Mouse (Mus musculus): ENCODE measurements around the gene Cmpk1. TPM values are rescaled to one million over a fixed set of nuclear protein-coding genes. Genes with fewer than 3 reads are reported as not detected.

The Cmpk1 gene
- polyA plus RNA-seq (2014; fragmentation: Nextera tagmentation; extraction: Ambion mirVana), result 98.0 and 98.9 TPM in 2 replicates

DNA sequence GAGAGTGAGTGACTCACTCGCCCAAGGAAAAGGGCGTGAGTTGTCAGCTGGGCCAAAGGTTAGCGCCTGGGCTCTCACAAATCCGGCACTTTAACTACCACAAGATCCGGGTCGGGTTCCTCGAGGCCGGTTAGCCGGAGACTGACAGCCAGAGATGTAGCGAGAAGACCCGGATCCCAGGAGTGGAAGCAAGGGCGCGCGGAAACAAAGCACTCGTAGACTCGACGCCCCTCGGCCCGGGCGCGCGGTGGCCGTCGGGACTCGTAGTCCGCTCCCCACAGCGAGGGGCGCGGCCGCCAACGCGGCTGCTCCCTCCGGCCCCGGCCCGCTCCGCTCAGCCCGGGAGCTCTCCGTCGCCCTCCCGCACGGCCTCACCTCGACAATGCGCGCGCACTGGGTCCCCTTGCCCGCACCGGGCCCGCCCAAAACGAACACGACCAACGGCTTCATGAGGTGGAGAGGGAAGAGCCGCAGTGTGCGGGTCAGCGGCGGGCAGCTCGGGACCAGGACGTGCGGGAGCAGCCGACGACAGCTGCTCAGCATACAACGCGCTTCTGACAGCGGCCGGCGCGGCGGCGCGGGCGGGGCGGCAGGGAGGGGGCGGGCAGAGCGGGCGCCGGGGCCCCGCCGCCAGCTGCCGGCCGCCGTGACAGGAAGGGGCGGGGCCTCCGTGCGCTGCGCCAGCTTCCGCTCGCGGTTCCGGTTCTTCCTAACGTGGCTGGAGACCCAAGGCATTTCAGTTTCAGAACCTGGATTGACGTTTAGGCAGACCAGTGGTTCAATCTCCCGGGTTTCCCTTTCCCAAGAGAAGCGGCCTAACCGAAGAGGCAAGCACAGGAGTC lies at the start of gene Cmpk1:
TSS of gene Cmpk1 (minus strand) at position 651 of the 842 bp plus-strand sequence.
- Histone ChIP-seq H3K4me1 (replicated peaks; ENCODE audit: control insufficient read depth, insufficient read depth, low read length) (peaks cover 4% of the 10 kb centered on the region), H3K36me3 (ENCODE audit: control insufficient read depth, insufficient read depth, low read length) (no peaks in the 10 kb centered on the region), H3K27me3 (replicated peaks; ENCODE audit: control insufficient read depth, insufficient read depth, low read length) (no peaks in the 10 kb centered on the region), H3K27ac (ENCODE audit: low read depth) (peak within 1 kb of the TSS; percentile 100), H3K4me3 (ENCODE audit: low read depth, low read length) (peak within 1 kb of the TSS; percentile 77), H3K9ac (ENCODE audit: low read length) (peak within 1 kb of the TSS; percentile 94), H3K4me2 (ENCODE audit: low read length) (peak within 1 kb of the TSS; percentile 95), H3K9me3 (ENCODE audit: control insufficient read depth, low read length) (no peaks in the 10 kb centered on the region)
- under 1% methylated on average over 84 of the region's 93 CpGs for WGBS
- ATAC-seq (replicated peaks; ENCODE audit: low FRiP score, low TSS enrichment, low read depth), result peak; percentile 96
- peak; percentile 90 for DNase-seq (ENCODE audit: low spot score)

DNA sequence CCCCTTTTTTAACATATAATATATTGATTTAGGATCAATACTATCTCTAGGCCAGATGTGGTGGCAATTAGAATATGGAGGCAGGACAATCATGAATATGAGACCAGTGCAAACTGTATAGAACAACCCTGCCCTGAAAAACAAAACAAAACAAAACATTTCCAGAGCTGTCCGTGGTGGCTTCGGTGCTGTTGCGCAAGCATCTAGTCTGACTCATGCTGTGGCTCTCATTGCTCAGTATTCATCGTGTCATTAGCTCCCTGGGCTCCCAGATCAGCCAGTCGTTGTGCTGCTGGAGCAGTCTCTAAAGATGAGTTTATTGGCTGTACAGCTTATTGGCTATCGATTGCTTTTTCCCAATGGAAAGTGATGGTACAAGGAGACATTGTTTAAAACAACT lies 48.0 kb upstream of the Cmpk1 start:
- 82% methylated on average over 6 of the region's 6 CpGs for WGBS

GRCm38 (mm10) chr4:115019997-115020396 lies 33.0 kb upstream of the Cmpk1 start:
- H3K27ac ChIP-seq (ENCODE audit: low read depth), result no peak overlapping the region
- peaks cover 86% of the 10 kb centered on the region for H3K36me3 ChIP-seq (ENCODE audit: control insufficient read depth, insufficient read depth, low read length)
- no peaks in the 10 kb centered on the region for H3K27me3 ChIP-seq (replicated peaks; ENCODE audit: control insufficient read depth, insufficient read depth, low read length)
- no peak overlapping the region for H3K4me3 ChIP-seq (ENCODE audit: low read depth, low read length)
- no peaks in the 10 kb centered on the region for H3K4me1 ChIP-seq (replicated peaks; ENCODE audit: control insufficient read depth, insufficient read depth, low read length)
- 92% methylated on average over 3 of the region's 3 CpGs for WGBS
- H3K4me2 ChIP-seq (ENCODE audit: low read length), result no peak overlapping the region
- DNase-seq (ENCODE audit: low spot score) (no peak), ATAC-seq (replicated peaks; ENCODE audit: low FRiP score, low TSS enrichment, low read depth) (no peak)
- H3K9ac ChIP-seq (ENCODE audit: low read length), result no peak overlapping the region
- no peaks in the 10 kb centered on the region for H3K9me3 ChIP-seq (ENCODE audit: control insufficient read depth, low read length)

More for the DNA sequence above, 48.0 kb upstream of the Cmpk1 start:
- Histone ChIP-seq H3K4me3 (ENCODE audit: low read depth, low read length) (no peak overlapping the region), H3K36me3 (ENCODE audit: control insufficient read depth, insufficient read depth, low read length) (peaks cover 70% of the 10 kb centered on the region), H3K9me3 (ENCODE audit: control insufficient read depth, low read length) (no peaks in the 10 kb centered on the region), H3K4me1 (replicated peaks; ENCODE audit: control insufficient read depth, insufficient read depth, low read length) (no peaks in the 10 kb centered on the region), H3K27ac (ENCODE audit: low read depth) (no peak overlapping the region), H3K4me2 (ENCODE audit: low read length) (no peak overlapping the region), H3K9ac (ENCODE audit: low read length) (no peak overlapping the region), H3K27me3 (replicated peaks; ENCODE audit: control insufficient read depth, insufficient read depth, low read length) (no peaks in the 10 kb centered on the region)
- ATAC-seq (replicated peaks; ENCODE audit: low FRiP score, low TSS enrichment, low read depth), result no peak
- no peak for DNase-seq (ENCODE audit: low spot score)

- no peak overlapping the region for H3K27ac ChIP-seq (ENCODE audit: low read depth)
- no peaks in the 10 kb centered on the region for H3K9me3 ChIP-seq (ENCODE audit: control insufficient read depth, low read length)
- H3K9ac ChIP-seq (ENCODE audit: low read length), result no peak overlapping the region
- H3K36me3 ChIP-seq (ENCODE audit: control insufficient read depth, insufficient read depth, low read length), result peaks cover 89% of the 10 kb centered on the region
- no peak overlapping the region for H3K4me3 ChIP-seq (ENCODE audit: low read depth, low read length)
- WGBS, result 96% methylated on average over 3 of the region's 3 CpGs
- H3K27me3 ChIP-seq (replicated peaks; ENCODE audit: control insufficient read depth, insufficient read depth, low read length), result no peaks in the 10 kb centered on the region
- H3K4me1 ChIP-seq (replicated peaks; ENCODE audit: control insufficient read depth, insufficient read depth, low read length), result no peaks in the 10 kb centered on the region
- ATAC-seq (replicated peaks; ENCODE audit: low FRiP score, low TSS enrichment, low read depth), result no peak
- DNase-seq (ENCODE audit: low spot score), result no peak
- H3K4me2 ChIP-seq (ENCODE audit: low read length), result no peak overlapping the region
These were observed 27.2 kb upstream of the Cmpk1 start for GRCm38 (mm10) chr4:115014276-115014675.

DNA sequence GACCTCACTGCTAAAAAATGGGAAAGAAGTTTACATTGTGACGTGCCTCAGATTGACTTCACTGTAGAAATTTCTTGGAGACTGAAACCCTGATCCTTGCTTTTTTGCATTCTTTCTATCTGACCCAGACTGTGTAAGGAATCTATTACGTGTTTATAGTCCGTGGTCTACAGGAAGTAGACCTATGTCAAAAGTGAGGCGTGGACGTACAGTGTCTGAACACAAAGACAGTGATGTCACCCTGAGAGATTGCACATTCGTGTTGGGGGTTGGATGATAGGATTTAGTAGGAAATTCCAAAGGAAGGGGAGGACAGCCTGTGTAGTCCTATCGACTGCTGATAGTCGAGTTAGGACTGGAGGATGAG lies 13.4 kb upstream of the Cmpk1 start:
- peaks cover 11% of the 10 kb centered on the region; the same call in 1 of the 2 replicates for H3K4me1 ChIP-seq (replicated peaks; ENCODE audit: control insufficient read depth, insufficient read depth, low read length)
- peak overlapping the region; percentile 83 for H3K4me3 ChIP-seq (ENCODE audit: low read depth, low read length)
- no peaks in the 10 kb centered on the region for H3K27me3 ChIP-seq (replicated peaks; ENCODE audit: control insufficient read depth, insufficient read depth, low read length)
- peak; percentile 51 for ATAC-seq (replicated peaks; ENCODE audit: low FRiP score, low TSS enrichment, low read depth)
- H3K4me2 ChIP-seq (ENCODE audit: low read length), result peak overlapping the region; percentile 58
- no peak for DNase-seq (ENCODE audit: low spot score)
- peaks cover 17% of the 10 kb centered on the region for H3K36me3 ChIP-seq (ENCODE audit: control insufficient read depth, insufficient read depth, low read length)
- H3K27ac ChIP-seq (ENCODE audit: low read depth), result peak overlapping the region; percentile 93
- H3K9me3 ChIP-seq (ENCODE audit: control insufficient read depth, low read length), result no peaks in the 10 kb centered on the region
- under 1% methylated on average over 8 of the region's 8 CpGs for WGBS
- H3K9ac ChIP-seq (ENCODE audit: low read length), result peak overlapping the region; percentile 76

GRCm38 (mm10) chr4:114999773-115000428 lies 12.9 kb upstream of the Cmpk1 start, which contains the start of gene Stil:
TSS of gene Stil (plus strand) at chr4:115000159.
- Histone ChIP-seq H3K4me3 (ENCODE audit: low read depth, low read length) (peak within 1 kb of the TSS; percentile 83), H3K4me1 (replicated peaks; ENCODE audit: control insufficient read depth, insufficient read depth, low read length) (peaks cover 11% of the 10 kb centered on the region; the same call in 1 of the 2 replicates), H3K4me2 (ENCODE audit: low read length) (peak within 1 kb of the TSS; percentile 67), H3K9ac (ENCODE audit: low read length) (peak within 1 kb of the TSS; percentile 76), H3K27me3 (replicated peaks; ENCODE audit: control insufficient read depth, insufficient read depth, low read length) (no peaks in the 10 kb centered on the region), H3K36me3 (ENCODE audit: control insufficient read depth, insufficient read depth, low read length) (peaks cover 13% of the 10 kb centered on the region), H3K9me3 (ENCODE audit: control insufficient read depth, low read length) (no peaks in the 10 kb centered on the region), H3K27ac (ENCODE audit: low read depth) (peak within 1 kb of the TSS; percentile 93)
- peak; percentile 100 for ATAC-seq (replicated peaks; ENCODE audit: low FRiP score, low TSS enrichment, low read depth)
- DNase-seq (ENCODE audit: low spot score), result peak; percentile 94
- under 1% methylated on average over 52 of the region's 52 CpGs for WGBS

DNA sequence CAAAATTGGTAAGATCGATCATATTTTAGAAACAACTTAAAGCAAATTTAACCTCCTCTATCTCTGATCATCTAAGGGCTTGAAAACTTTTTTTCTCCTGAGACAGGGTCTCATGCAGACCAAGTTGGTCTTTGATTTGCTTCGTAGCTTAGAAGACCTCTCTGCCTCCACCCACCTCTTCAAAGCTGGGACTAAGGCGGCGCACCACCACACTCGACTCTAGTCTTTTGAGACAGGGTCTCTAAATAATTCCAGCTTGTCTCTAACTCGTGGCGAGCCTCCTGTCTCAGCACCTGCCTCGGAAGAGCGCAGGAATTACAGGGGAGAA lies 12.4 kb upstream of the Cmpk1 start:
- ATAC-seq (replicated peaks; ENCODE audit: low FRiP score, low TSS enrichment, low read depth) (no peak; the same call in 1 of the 2 replicates), DNase-seq (ENCODE audit: low spot score) (no peak)
- 7% methylated on average over 9 of the region's 9 CpGs for WGBS

DNA sequence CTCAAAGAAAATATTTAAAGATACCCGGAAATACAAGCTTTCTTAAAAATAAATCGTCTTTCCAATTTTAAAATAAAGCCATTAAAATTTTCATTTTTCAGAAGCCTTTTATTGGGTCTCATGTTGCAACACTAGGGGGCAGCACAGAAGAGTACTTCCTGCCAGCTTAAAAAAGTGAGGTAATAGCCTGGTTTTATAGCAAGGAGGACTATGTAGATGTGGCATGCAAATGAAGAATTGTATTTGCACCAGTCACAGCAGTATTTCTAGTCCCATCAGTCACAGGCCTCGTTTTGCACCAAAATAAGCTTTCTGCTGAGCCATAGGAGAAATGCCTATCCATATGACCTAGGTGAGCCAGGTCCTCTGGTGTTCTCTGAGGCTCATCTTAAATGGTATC lies 10.0 kb upstream of the Cmpk1 start:
- no peak overlapping the region for H3K27ac ChIP-seq (ENCODE audit: low read depth)
- peaks cover 11% of the 10 kb centered on the region; the same call in 1 of the 2 replicates for H3K4me1 ChIP-seq (replicated peaks; ENCODE audit: control insufficient read depth, insufficient read depth, low read length)
- no peaks in the 10 kb centered on the region for H3K9me3 ChIP-seq (ENCODE audit: control insufficient read depth, low read length)
- ATAC-seq (replicated peaks; ENCODE audit: low FRiP score, low TSS enrichment, low read depth) (no peak), DNase-seq (ENCODE audit: low spot score) (no peak)
- H3K4me2 ChIP-seq (ENCODE audit: low read length), result no peak overlapping the region
- no peaks in the 10 kb centered on the region for H3K36me3 ChIP-seq (ENCODE audit: control insufficient read depth, insufficient read depth, low read length)
- 58% methylated on average over 3 of the region's 3 CpGs for WGBS
- H3K4me3 ChIP-seq (ENCODE audit: low read depth, low read length), result no peak overlapping the region
- no peaks in the 10 kb centered on the region for H3K27me3 ChIP-seq (replicated peaks; ENCODE audit: control insufficient read depth, insufficient read depth, low read length)
- no peak overlapping the region for H3K9ac ChIP-seq (ENCODE audit: low read length)

More for the DNA sequence above, 12.4 kb upstream of the Cmpk1 start:
- peak overlapping the region; percentile 53 for H3K9ac ChIP-seq (ENCODE audit: low read length)
- peak overlapping the region; percentile 67 for H3K4me2 ChIP-seq (ENCODE audit: low read length)
- peak overlapping the region; percentile 93 for H3K27ac ChIP-seq (ENCODE audit: low read depth)
- no peaks in the 10 kb centered on the region for H3K9me3 ChIP-seq (ENCODE audit: control insufficient read depth, low read length)
- peaks cover 10% of the 10 kb centered on the region for H3K36me3 ChIP-seq (ENCODE audit: control insufficient read depth, insufficient read depth, low read length)
- H3K27me3 ChIP-seq (replicated peaks; ENCODE audit: control insufficient read depth, insufficient read depth, low read length), result no peaks in the 10 kb centered on the region
- H3K4me3 ChIP-seq (ENCODE audit: low read depth, low read length), result peak overlapping the region; percentile 83
- H3K4me1 ChIP-seq (replicated peaks; ENCODE audit: control insufficient read depth, insufficient read depth, low read length), result peaks cover 11% of the 10 kb centered on the region; the same call in 1 of the 2 replicates
